Mouse (Mus musculus) heart, postnatal 14 days (tissue): ENCODE measurements around the gene Gm11239. TPM values are rescaled to one million over a fixed set of nuclear protein-coding genes. Genes with fewer than 3 reads are reported as not detected.
"Not testable (repeated sequence)": the region's sequence is repeated elsewhere in the genome, so short reads cannot be mapped to it uniquely, and the experiment has no call there.

Experiments used
- DNase-seq, 2 experiments: peaks; one replicate each; pipeline ENCODE4 v3.0.0; 2021 to 2022
- intact Hi-C: fragments of 180-260 bp; cut with DNase I; formaldehyde crosslinking; loops from one replicate; pipeline ENCODE4 v1.15.1; 2025
- long read RNA-seq, 2 experiments: library from polyadenylated mRNA; stranded (forward); transcript quantifications; one replicate each; pipeline ENCODE4 v2.0.0; 2021
- total RNA-seq, 2 experiments: library from RNA; stranded (reverse); gene quantifications; 2 replicates each; pipeline ENCODE4 v1.2.3; 2021

The Gm11239 gene
- not detected for total RNA-seq
- long read RNA-seq, experiment 1 = 0 reads
- long read RNA-seq, experiment 2 = 0 reads

GRCm38 (mm10) chr4:73668054-73668453, at the start of gene Gm11239:
Gene Gm11239, plus strand, starts transcription at chr4:73668354.
- intact Hi-C loops, DNase-seq: not testable (repeated sequence)

- DNase-seq, intact Hi-C loops: not testable (repeated sequence)
Measured at GRCm38 (mm10) chr4:73622684-73623083, 45.5 kb upstream of the Gm11239 start, which contains the start of gene Gm11237. Gene Gm11237, plus strand, starts transcription at chr4:73622984.

DNA sequence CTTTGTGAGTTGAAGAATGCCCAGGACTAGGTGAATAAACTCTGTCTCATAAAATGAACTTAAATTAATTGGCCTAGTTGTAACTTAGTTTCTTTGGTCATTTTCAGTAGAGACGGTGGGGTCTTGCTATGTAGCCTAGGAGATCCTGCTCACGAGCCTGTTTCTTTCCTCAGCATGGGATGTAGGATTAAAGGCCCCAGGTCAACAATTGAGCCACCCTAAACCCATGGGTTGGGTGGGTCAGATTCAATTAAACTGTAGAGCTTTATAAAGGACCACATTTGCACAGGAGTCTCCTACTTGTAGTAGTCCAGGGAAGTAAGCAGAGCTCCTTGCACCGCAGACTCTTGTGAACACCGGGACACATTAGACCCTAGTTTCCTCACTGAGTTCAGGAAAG, 30.3 kb upstream of the Gm11239 start, which contains the start of gene Gm11236:
Gene Gm11236 (plus strand): TSS at position 301 of the 400 bp plus-strand sequence.
- intact Hi-C loops, DNase-seq: not testable (repeated sequence)

GRCm38 (mm10) chr4:73661864-73662263, 6.3 kb upstream of the Gm11239 start:
- DNase-seq, intact Hi-C loops: not testable (repeated sequence)

DNA sequence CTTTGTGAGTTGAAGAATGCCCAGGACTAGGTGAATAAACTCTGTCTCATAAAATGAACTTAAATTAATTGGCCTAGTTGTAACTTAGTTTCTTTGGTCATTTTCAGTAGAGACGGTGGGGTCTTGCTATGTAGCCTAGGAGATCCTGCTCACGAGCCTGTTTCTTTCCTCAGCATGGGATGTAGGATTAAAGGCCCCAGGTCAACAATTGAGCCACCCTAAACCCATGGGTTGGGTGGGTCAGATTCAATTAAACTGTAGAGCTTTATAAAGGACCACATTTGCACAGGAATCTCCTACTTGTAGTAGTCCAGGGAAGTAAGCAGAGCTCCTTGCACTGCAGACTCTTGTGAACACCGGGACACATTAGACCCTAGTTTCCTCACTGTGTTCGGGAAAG, 15.1 kb downstream of the Gm11239 start, which contains the start of gene Gm428:
Gene Gm428 (plus strand): TSS at position 301 of the 400 bp plus-strand sequence.
- intact Hi-C loops, DNase-seq: not testable (repeated sequence)

DNA sequence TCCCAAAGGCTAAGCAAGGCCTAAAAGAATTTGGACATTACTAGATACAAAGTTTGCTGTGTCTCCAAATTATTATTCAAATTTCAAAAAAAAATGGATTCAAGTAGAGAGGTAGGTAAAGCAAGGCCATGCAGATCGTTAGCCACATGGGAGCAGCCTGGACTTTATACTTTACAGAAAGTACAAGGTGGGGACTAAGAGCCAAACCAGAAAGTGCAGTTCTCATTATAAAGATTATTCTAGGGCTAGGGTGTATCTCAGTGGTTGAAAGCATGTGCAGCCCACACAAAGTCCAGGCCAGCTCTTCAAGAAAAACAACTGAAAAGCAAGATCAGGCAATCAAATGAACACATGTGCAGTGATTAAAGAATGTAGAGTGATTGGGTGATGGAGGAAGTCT, 50.6 kb downstream of the Gm11239 start:
- DNase-seq = no peak
- intact Hi-C loops = no loop called here

DNA sequence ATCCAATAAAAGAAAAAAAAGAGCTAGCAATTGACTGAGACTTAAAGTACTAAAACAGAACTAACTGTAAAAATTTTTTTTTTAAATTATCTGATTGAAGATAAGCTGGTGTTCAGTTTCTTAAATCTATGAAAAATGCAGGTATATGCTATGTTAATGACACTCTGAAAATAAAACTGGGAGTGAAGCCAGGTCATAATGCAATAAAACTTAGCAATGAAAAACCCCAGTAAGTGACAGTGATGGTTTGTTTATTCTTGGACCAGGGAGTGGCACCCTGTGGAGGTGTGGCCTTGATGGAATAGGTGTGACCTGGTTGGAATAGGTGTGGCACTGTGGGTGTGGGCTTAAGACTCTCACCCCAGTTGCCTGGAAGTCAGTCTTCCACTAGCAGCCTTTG, 51.7 kb downstream of the Gm11239 start:
- DNase-seq = no peak
- intact Hi-C loops = no loop called here

Other genes with a start within 250 kb of the Gm11239 start
- not detected for gene Gm11238, start 60.5 kb upstream of the Gm11239 start, total RNA-seq
- gene Gm11237, start 45.4 kb upstream of the Gm11239 start, total RNA-seq = not detected
- not detected for gene Gm11236, start 30.2 kb upstream of the Gm11239 start, total RNA-seq
- not detected for gene Gm428, start 15.2 kb downstream of the Gm11239 start, total RNA-seq
- under 1 TPM; 0.49 to 0.53 TPM for gene Rasef, start 122.6 kb downstream of the Gm11239 start, total RNA-seq
- gene Gm11758, start 207.9 kb downstream of the Gm11239 start, total RNA-seq = not detected
- gene Gm11757, start 222.8 kb downstream of the Gm11239 start, total RNA-seq = not detected
- gene Gm13871, start 237.6 kb downstream of the Gm11239 start, total RNA-seq = not detected